Mouse (Mus musculus) forebrain, embryonic 12.5 days (tissue): ENCODE results near the gene Taok3. TPM values are rescaled to one million over a fixed set of nuclear protein-coding genes. Genes with fewer than 3 reads are reported as not detected.

Source experiments
- polyA plus RNA-seq: library from polyadenylated mRNA; unstranded; fragments of >200 nt; fragmentation: Nextera tagmentation; extraction: Ambion mirVana; gene quantifications from 2 replicates; pipeline ENCODE4 v1.2.1, GENCODE M21; 2016

The Taok3 gene
- polyA plus RNA-seq, 1 experiment from 2014 or later = 24.8 TPM

Other genes starting within 250 kb of the Taok3 start
- gene Suds3, start 4.0 kb upstream of the Taok3 start, polyA plus RNA-seq = 113 and 116 TPM in 2 replicates
- 856 and 860 TPM in 2 replicates for gene Pebp1, start 167.5 kb downstream of the Taok3 start, polyA plus RNA-seq
- gene Vsig10, start 199.0 kb downstream of the Taok3 start, polyA plus RNA-seq = 3.0 and 3.7 TPM in 2 replicates
- gene Wsb2, start 237.2 kb downstream of the Taok3 start, polyA plus RNA-seq = 94.4 and 95.5 TPM in 2 replicates